17 mouse cellular contexts compared by ENCODE assay signal in the genomic region with DNA sequence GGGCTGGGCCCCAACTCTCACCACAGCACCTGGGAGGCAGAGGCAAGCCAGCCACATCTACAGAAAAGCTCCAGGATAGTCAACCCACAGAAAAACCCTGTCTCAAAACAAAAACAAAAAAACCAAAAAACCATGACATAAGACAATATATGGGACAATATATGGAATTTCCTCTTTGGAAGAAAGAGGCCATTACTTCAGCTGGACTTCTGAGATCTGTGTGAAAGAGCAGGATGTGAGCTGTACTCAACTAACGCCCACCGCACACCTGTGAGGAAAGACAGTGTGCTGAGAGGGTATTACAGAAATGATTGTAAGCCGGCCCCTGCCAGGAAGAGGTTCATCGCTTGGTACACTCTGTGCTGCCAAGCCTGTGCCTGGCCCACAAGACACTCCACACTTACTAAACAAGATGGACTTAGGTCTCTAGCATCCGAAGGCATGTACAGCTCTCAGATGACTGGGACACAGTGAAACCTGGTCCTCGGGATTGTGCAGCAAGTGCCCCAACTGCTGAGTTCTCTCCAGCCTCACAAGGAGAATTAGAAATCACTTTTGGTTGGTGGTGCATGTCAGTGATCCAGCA. TPM values are rescaled to one million over a fixed set of nuclear protein-coding genes. Genes with fewer than 3 reads are reported as not detected.
A peak's percentile ranks its signal among the peaks of the same experiment; 100 is the strongest.
DNase-seq lines count a peak whose midpoint lies in the region; ATAC-seq and TF ChIP-seq lines count a peak whose summit lies in the region.
"Had no signal": no experiment of that assay in that cellular context is flagged by ENCODE, and none has a peak within 500 bp of the region (broad histone marks: within the 10 kb centered on the region; RNA-seq: fewer than 3 reads in every experiment).

No protein-coding gene starts in this region.

- peaks cover 51% of the 10 kb centered on the region for H3K4me1 ChIP-seq in kidney, embryonic 15.5 days
- H3K4me1 ChIP-seq in CH12.LX (ENCODE audit: control insufficient read depth in 1 of 2, insufficient read depth in 2 of 2) = peaks cover 41 to 85% of the 10 kb centered on the region in 2 experiments
- 0 out of 2 replicates have a peak, but pooled peaks cover 3% of the 10 kb centered on the region for H3K4me1 ChIP-seq in hindbrain, embryonic 14.5 days (replicated peaks; ENCODE audit: control insufficient read depth, insufficient read depth, low read length)

- no peak overlapping the region for H3K4me2 ChIP-seq in kidney, embryonic 15.5 days
- H3K4me2 ChIP-seq in CH12.LX (ENCODE audit: insufficient read depth, low read depth, poor library complexity, severe bottlenecking) = 0 out of 2 replicates have a peak overlapping the region, but pooled peaks have one; percentile 0
- H3K4me2 ChIP-seq in hindbrain, embryonic 14.5 days (replicated peaks) = no peak overlapping the region
- H3K4me2 ChIP-seq: heart, embryonic 12.5 days; intestine, embryonic 15.5 days; liver, embryonic 13.5 days; neural tube, embryonic 13.5 days; stomach, embryonic 15.5 days had no signal

- WGBS in kidney, embryonic 15.5 days = 79% methylated on average over 6 of the region's 6 CpGs
- WGBS in hindbrain, embryonic 14.5 days = 95% methylated on average over 6 of the region's 6 CpGs

- in situ Hi-C loops in CH12.LX (cut with MboI; ENCODE audit: low pct_ligation_motif_present, low pct_unique_long_range_greater_than_20kb, low sequenced_read_pairs) = loop anchor here (10.0 to 25.0 kb wide), 2 partner anchors 264 to 431 kb away; no protein-coding TSS in a partner anchor

- no peaks in the 10 kb centered on the region for H3K36me3 ChIP-seq in kidney, embryonic 15.5 days
- H3K36me3 ChIP-seq in CH12.LX (replicated peaks in 1 of 2; ENCODE audit: control insufficient read depth in 1 of 2, insufficient read depth in 1 of 2, low read length in 1 of 2) = peaks cover 0 to 5% of the 10 kb centered on the region in 2 experiments
- no peaks in the 10 kb centered on the region for H3K36me3 ChIP-seq in hindbrain, embryonic 14.5 days (replicated peaks; ENCODE audit: control insufficient read depth, insufficient read depth)
- H3K36me3 ChIP-seq: heart, embryonic 12.5 days; hindbrain, embryonic 10.5 days; intestine, embryonic 15.5 days; liver, embryonic 13.5 days; neural tube, embryonic 13.5 days; stomach, embryonic 15.5 days had no signal

- no peak; the same call in 1 of the 2 replicates for TF ChIP-seq EP300 in CH12.LX (IDR thresholded peaks at IDR 0.05; ENCODE audit: low read length)

- dilution Hi-C loops in CH12.LX (cut with MboI; ENCODE audit: extremely low pct_ligation_motif_present, extremely low pct_unique_long_range_greater_than_20kb, low sequenced_read_pairs) = no loop called here

- intact Hi-C loops in left cerebral cortex, postnatal 36 days (cut with DNase I) = loop anchor here (10.0 kb wide), 1 partner anchor 441 kb away; no protein-coding TSS in a partner anchor

- TF ChIP-seq RAD21 in CH12.LX (IDR thresholded peaks at IDR 0.05; ENCODE audit: low read depth, low read length) = no peak

- H3K27ac ChIP-seq in kidney, embryonic 15.5 days = no peak overlapping the region
- H3K27ac ChIP-seq in CH12.LX (ENCODE audit: insufficient read depth, low read depth) = peak overlapping the region; percentile 74
- no peak overlapping the region for H3K27ac ChIP-seq in hindbrain, embryonic 14.5 days
- H3K27ac ChIP-seq: hindbrain, embryonic 10.5 days; intestine, embryonic 15.5 days; liver, embryonic 13.5 days; neural tube, embryonic 13.5 days; stomach, embryonic 15.5 days had no signal

- no peak overlapping the region for H3K9ac ChIP-seq in kidney, embryonic 15.5 days
- H3K9ac ChIP-seq in CH12.LX (ENCODE audit: insufficient read depth, low read depth) = no peak overlapping the region
- no peak overlapping the region for H3K9ac ChIP-seq in hindbrain, embryonic 14.5 days
- H3K9ac ChIP-seq: forebrain, postnatal 0 days; heart, embryonic 12.5 days; intestine, embryonic 15.5 days; liver, embryonic 13.5 days; neural tube, embryonic 13.5 days; stomach, embryonic 15.5 days had no signal

- no peak for ATAC-seq in kidney, embryonic 15.5 days (replicated peaks; ENCODE audit: low FRiP score)
- ATAC-seq in hindbrain, embryonic 14.5 days (ENCODE audit: low FRiP score) = no peak
- ATAC-seq: forebrain, postnatal 0 days; intestine, embryonic 15.5 days had no signal

- DNase-seq in kidney, adult 18-20 months = peak; percentile 64
- DNase-seq in CD4-positive helper T cell, adult 2 months (ENCODE audit: low read depth, low spot score) = peak; percentile 67
- no peak for DNase-seq in CH12.LX (ENCODE audit: extremely low read depth)
- DNase-seq in skeletal muscle tissue, adult 2 months (ENCODE audit: low read depth, low spot score) = peak; percentile 71
- no peak for DNase-seq in layer of hippocampus, postnatal 10 days (ENCODE audit: low spot score in 2 of 2)
- no peak for DNase-seq in hindbrain, embryonic 14.5 days (ENCODE audit: low spot score)
- DNase-seq in left cerebral cortex, postnatal 36 days (ENCODE audit: low spot score in 2 of 2) = no peak
- DNase-seq: cerebellum, postnatal 14 days; forebrain, postnatal 0 days; left cerebral cortex, postnatal 4 days; liver, embryonic 13.5 days had no signal

- H3K4me3 ChIP-seq in kidney, embryonic 15.5 days (replicated peaks) = no peak overlapping the region
- H3K4me3 ChIP-seq in CH12.LX (replicated peaks in 1 of 3; ENCODE audit: low read depth in 2 of 3, low read length in 2 of 3, poor library complexity in 1 of 3) = no peak overlapping the region
- H3K4me3 ChIP-seq in hindbrain, embryonic 14.5 days (replicated peaks; ENCODE audit: low read length) = no peak overlapping the region
- H3K4me3 ChIP-seq: heart, embryonic 12.5 days; hindbrain, embryonic 10.5 days; intestine, embryonic 15.5 days; liver, embryonic 13.5 days; neural tube, embryonic 13.5 days; stomach, embryonic 15.5 days had no signal

- no peak for TF ChIP-seq CTCF in CH12.LX (conservative IDR thresholded peaks at IDR 0.05 in 1 of 2, IDR thresholded peaks at IDR 0.05 in 1 of 2; ENCODE audit: low read depth in 2 of 2, low read length in 2 of 2)

- no peaks in the 10 kb centered on the region for H3K27me3 ChIP-seq in kidney, embryonic 15.5 days
- no peaks in the 10 kb centered on the region for H3K27me3 ChIP-seq in CH12.LX (replicated peaks)
- H3K27me3 ChIP-seq in hindbrain, embryonic 14.5 days (ENCODE audit: control insufficient read depth, insufficient read depth, low read length) = no peaks in the 10 kb centered on the region
- H3K27me3 ChIP-seq: heart, embryonic 12.5 days; intestine, embryonic 15.5 days; liver, embryonic 13.5 days; neural tube, embryonic 13.5 days; stomach, embryonic 15.5 days had no signal

- no peaks in the 10 kb centered on the region for H3K79me2 ChIP-seq in CH12.LX (replicated peaks; ENCODE audit: control insufficient read depth, extremely low read depth, insufficient read depth, poor library complexity, severe bottlenecking)

- no peaks in the 10 kb centered on the region for H3K9me3 ChIP-seq in kidney, embryonic 15.5 days (replicated peaks)
- H3K9me3 ChIP-seq in CH12.LX (replicated peaks; ENCODE audit: low read length) = no peaks in the 10 kb centered on the region
- no peaks in the 10 kb centered on the region for H3K9me3 ChIP-seq in hindbrain, embryonic 14.5 days (ENCODE audit: control insufficient read depth, low read length)
- H3K9me3 ChIP-seq: heart, embryonic 12.5 days; hindbrain, embryonic 10.5 days; intestine, embryonic 15.5 days; liver, embryonic 13.5 days; neural tube, embryonic 13.5 days; stomach, embryonic 15.5 days had no signal

- TF ChIP-seq POLR2A in CH12.LX (IDR thresholded peaks at IDR 0.05; ENCODE audit: low read depth, low read length) = peak; percentile 51; the same call in 1 of the 2 replicates

TF ChIP-seq in CH12.LX, 34 proteins besides CTCF, POLR2A, EP300 and RAD21 (continues in another document):
- TF ChIP-seq USF2 (conservative IDR thresholded peaks at IDR 0.05; ENCODE audit: low read depth, low read length) (no peak), MAX (IDR thresholded peaks at IDR 0.05; ENCODE audit: low read length) (peak; percentile 47; the same call in 1 of the 2 replicates), MEF2A (IDR thresholded peaks at IDR 0.05; ENCODE audit: borderline replicate concordance, low read depth, low read length) (no peak), NRF1 (IDR thresholded peaks at IDR 0.05; ENCODE audit: low read depth, low read length) (no peak), ZMIZ1 (IDR thresholded peaks at IDR 0.05; ENCODE audit: low read depth, low read length) (no peak), MXI1 (IDR thresholded peaks at IDR 0.05; ENCODE audit: low read depth, low read length) (no peak; the same call in 1 of the 2 replicates), CHD1 (IDR thresholded peaks at IDR 0.05; ENCODE audit: low read depth, low read length) (peak; percentile 81; the same call in 1 of the 2 replicates), ZNF384 (IDR thresholded peaks at IDR 0.05; ENCODE audit: low read depth, low read length) (no peak), IRF4 (IDR thresholded peaks at IDR 0.05; ENCODE audit: low read depth, low read length) (peak; percentile 75), MYC (IDR thresholded peaks at IDR 0.05; ENCODE audit: low read depth, low read length) (peak; percentile 32; the same call in 1 of the 2 replicates), TBP (conservative IDR thresholded peaks at IDR 0.05; ENCODE audit: low read depth, low read length) (no peak), ETS1 (conservative IDR thresholded peaks at IDR 0.05; ENCODE audit: low read depth, low read length) (no peak), UBTF (IDR thresholded peaks at IDR 0.05; ENCODE audit: low read depth, low read length) (no peak), KAT2A (IDR thresholded peaks at IDR 0.05; ENCODE audit: insufficient replicate concordance, low read length) (no peak), E2F4 (IDR thresholded peaks at IDR 0.05; ENCODE audit: insufficient replicate concordance, low read depth, low read length) (no peak), HCFC1 (IDR thresholded peaks at IDR 0.05; ENCODE audit: low read depth, low read length) (no peak)

RNA-seq across cellular contexts. Expression of gene Tubd1, which starts 28.9 kb away (rescaled TPM):
- polyA plus RNA-seq in kidney, embryonic 15.5 days (2015; fragmentation: Nextera tagmentation; extraction: Ambion mirVana) = 10.3 and 10.5 TPM in 2 replicates
- total RNA-seq in CH12.LX (2012; rRNA removed) (11.9 and 14.3 TPM in 2 replicates), CH12.LX (2014; rRNA removed) (9.7 and 9.8 TPM in 2 replicates)
- polyA plus RNA-seq in CH12.LX (2012; ENCODE audit: insufficient read length, low read depth) = 12.6 and 13.4 TPM in 2 replicates
- 1 to 10 TPM; 6.4 to 7.2 TPM for total RNA-seq in layer of hippocampus, postnatal 10 days (2021)
- polyA plus RNA-seq in hindbrain, embryonic 14.5 days (2014; fragmentation: Nextera tagmentation; extraction: Ambion mirVana) = 5.8 and 6.1 TPM in 2 replicates
- total RNA-seq in left cerebral cortex, postnatal 36 days (2021) = 1 to 10 TPM; 5.3 to 6.1 TPM

RNA-seq across cellular contexts. Expression of gene Rps6kb1, which starts 29.1 kb away (rescaled TPM):
- 60.9 and 70.7 TPM in 2 replicates for polyA plus RNA-seq in kidney, embryonic 15.5 days (2015; fragmentation: Nextera tagmentation; extraction: Ambion mirVana)
- total RNA-seq in CH12.LX (2012; rRNA removed) (45.2 and 56.7 TPM in 2 replicates), CH12.LX (2014; rRNA removed) (76.9 and 79.9 TPM in 2 replicates)
- 110 and 152 TPM in 2 replicates for polyA plus RNA-seq in CH12.LX (2012; ENCODE audit: insufficient read length, low read depth)
- 10 to 100 TPM; 49.8 to 52.9 TPM for total RNA-seq in layer of hippocampus, postnatal 10 days (2021)
- 45.1 and 51.9 TPM in 2 replicates for polyA plus RNA-seq in hindbrain, embryonic 14.5 days (2014; fragmentation: Nextera tagmentation; extraction: Ambion mirVana)
- total RNA-seq in left cerebral cortex, postnatal 36 days (2021) = 10 to 100 TPM; 33.7 to 38.4 TPM

Comparison
In these comparisons a context has a peak if more than half of its experiments do, and no peak if none do; other contexts are left out.
1. DNase-seq: peak in kidney, adult 18-20 months (single experiment), CD4-positive helper T cell, adult 2 months (single experiment) and skeletal muscle tissue, adult 2 months (single experiment); none in CH12.LX (single experiment), layer of hippocampus, postnatal 10 days (0 of 2), hindbrain, embryonic 14.5 days (single experiment) and left cerebral cortex, postnatal 36 days (0 of 2).